Mouse (Mus musculus) MEL (cell line): Measurements from ENCODE around the gene Vav2.
A peak's percentile ranks its signal among the peaks of the same experiment; 100 is the strongest.

ENCODE experiments used
- CTCF ChIP-seq, 3 experiments: IDR thresholded peaks in 2 of 3; conservative IDR thresholded peaks in 1 of 3; 2 replicates each; pipeline ENCODE4 v1.5.1; 2011 to 2012; ENCODE audit warnings: low read length in 3 of 3, low read depth in 2 of 3, mild to moderate bottlenecking in 2 of 3, improper control_type of control experiment in 1 of 3, inconsistent platforms in 1 of 3, mixed read lengths in 1 of 3, moderate library complexity in 1 of 3; ENCODE audit not compliant: control insufficient read depth in 1 of 3, insufficient read depth in 1 of 3, poor library complexity in 1 of 3, severe bottlenecking in 1 of 3
- EP300 ChIP-seq, 2 experiments: IDR thresholded peaks; 2 replicates each; pipeline ENCODE4 v1.6.1; 2011; ENCODE audit warnings: improper control_type of control experiment in 2 of 2, low read length in 2 of 2, low read depth in 1 of 2, mild to moderate bottlenecking in 1 of 2
- HCFC1 ChIP-seq: IDR thresholded peaks from 2 replicates; pipeline ENCODE4 v1.6.1; 2012; ENCODE audit warnings: low read depth, mild to moderate bottlenecking, inconsistent platforms, low read length, improper control_type of control experiment, moderate library complexity
- MAFK ChIP-seq: IDR thresholded peaks from 2 replicates; pipeline ENCODE4 v1.6.1; 2011; ENCODE audit warnings: low read depth, mild to moderate bottlenecking, low read length, improper control_type of control experiment, borderline replicate concordance
- MAX ChIP-seq: IDR thresholded peaks from 2 replicates; pipeline ENCODE4 v1.6.1; 2011; ENCODE audit warnings: low read length, improper control_type of control experiment
- POLR2A ChIP-seq, 2 experiments: IDR thresholded peaks; 2 replicates each; pipeline ENCODE4 v1.6.1; 2011 to 2012; ENCODE audit warnings: low read length in 2 of 2, mild to moderate bottlenecking in 2 of 2, control low read depth in 1 of 2, improper control_type of control experiment in 1 of 2, low read depth in 1 of 2, moderate library complexity in 1 of 2; ENCODE audit not compliant: control insufficient read depth in 1 of 2, insufficient read depth in 1 of 2, poor library complexity in 1 of 2
- POLR2AphosphoS5 ChIP-seq: IDR thresholded peaks from 2 replicates; pipeline ENCODE4 v1.6.1; 2012; ENCODE audit warnings: low read depth, borderline replicate concordance, mild to moderate bottlenecking, inconsistent platforms, low read length, moderate library complexity, mixed read lengths
- TCF12 ChIP-seq: IDR thresholded peaks from 2 replicates; pipeline ENCODE4 v1.6.1; 2014; ENCODE audit warnings: low read depth, mild to moderate bottlenecking, inconsistent platforms, low read length, improper control_type of control experiment, moderate library complexity
- ZMIZ1 ChIP-seq: IDR thresholded peaks from 2 replicates; pipeline ENCODE4 v1.6.1; 2012; ENCODE audit warnings: low read depth, mild to moderate bottlenecking, inconsistent platforms, low read length, improper control_type of control experiment, moderate library complexity

DNA sequence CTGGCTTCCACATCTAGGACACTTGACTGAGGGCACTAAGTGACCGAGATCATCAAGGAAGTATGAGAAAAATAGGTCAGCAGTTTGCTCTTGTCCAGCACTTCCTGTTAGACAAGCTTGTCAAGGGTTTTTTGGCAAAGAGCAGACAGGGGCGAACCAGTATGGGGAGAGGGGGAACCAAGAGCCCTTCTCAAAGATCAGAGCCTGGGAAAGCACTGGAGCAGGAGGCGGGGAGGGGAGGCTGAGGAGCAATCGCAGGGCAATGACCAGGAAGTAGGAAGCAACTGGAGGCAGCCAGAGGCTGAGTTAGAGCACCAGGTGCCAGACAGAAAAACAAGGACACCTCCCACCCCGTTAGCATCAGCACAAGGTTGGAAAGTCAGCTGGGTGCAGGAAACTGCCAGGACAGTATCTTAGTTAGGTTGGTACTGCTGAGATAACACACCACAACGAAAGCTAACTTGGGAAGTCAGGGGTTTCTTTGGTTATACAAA is 8.2 kb downstream of the Vav2 start:
- TF ChIP-seq EP300 (IDR thresholded peaks at IDR 0.05; ENCODE audit: low read depth in 1 of 2, low read length in 2 of 2) (peak; percentile 32 to 35; a peak in 2 of 4 replicates), POLR2AphosphoS5 (no peak), POLR2A (IDR thresholded peaks at IDR 0.05; ENCODE audit: control insufficient read depth in 1 of 2, insufficient read depth in 1 of 2, low read depth in 1 of 2, low read length in 2 of 2, poor library complexity in 1 of 2) (no peak), CTCF (IDR thresholded peaks at IDR 0.05 in 2 of 3, conservative IDR thresholded peaks at IDR 0.05 in 1 of 3; ENCODE audit: control insufficient read depth in 1 of 3, insufficient read depth in 1 of 3, low read depth in 2 of 3, low read length in 3 of 3, poor library complexity in 1 of 3, severe bottlenecking in 1 of 3) (no peak), MAFK (no peak), ZMIZ1 (no peak), TCF12 (no peak; the same call in 1 of the 2 replicates), MAX (no peak), HCFC1 (no peak)
